Mouse (Mus musculus) forebrain, embryonic 16.5 days (tissue): Measurements from ENCODE around the gene Syndig1l. TPM values are rescaled to one million over a fixed set of nuclear protein-coding genes. Genes with fewer than 3 reads are reported as not detected.

Experiments
- ATAC-seq: fragments of 200-750 bp; cut with Nextera tagmentation; 2 replicates; pipeline ENCODE4 v1.8.0; 2017; ENCODE audit warnings: mild to moderate bottlenecking, moderate library complexity
- H3K27ac ChIP-seq: fragments of 300-500 bp; sonication (generic); 2 replicates; pipeline ENCODE4 v1.5.1; 2014; ENCODE audit warnings: low read length, control low read depth
- H3K27me3 ChIP-seq: fragments of 300-500 bp; sonication (generic); replicated peaks from 2 replicates; pipeline ENCODE4 v1.6.1; 2014; ENCODE audit warnings: low read length; ENCODE audit not compliant: control insufficient read depth, insufficient read depth
- H3K36me3 ChIP-seq: fragments of 300-500 bp; sonication (generic); 2 replicates; pipeline ENCODE4 v1.6.1; 2014; ENCODE audit not compliant: control insufficient read depth, insufficient read depth
- H3K4me1 ChIP-seq: fragments of 300-500 bp; sonication (generic); replicated peaks from 2 replicates; pipeline ENCODE4 v1.6.1; 2014; ENCODE audit warnings: low read length; ENCODE audit not compliant: control insufficient read depth, insufficient read depth
- H3K4me2 ChIP-seq: fragments of 300-500 bp; sonication (generic); 2 replicates; pipeline ENCODE4 v1.6.1; 2014; ENCODE audit warnings: mild to moderate bottlenecking, low read length, control low read depth
- H3K4me3 ChIP-seq: fragments of 300-500 bp; sonication (generic); replicated peaks from 2 replicates; pipeline ENCODE4 v1.5.1; 2014; ENCODE audit warnings: mild to moderate bottlenecking, low read length, control low read depth
- H3K9ac ChIP-seq: fragments of 300-500 bp; sonication (generic); replicated peaks from 2 replicates; pipeline ENCODE4 v1.6.1; 2014; ENCODE audit warnings: low read depth, low read length, control low read depth
- H3K9me3 ChIP-seq: fragments of 300-500 bp; sonication (generic); 2 replicates; pipeline ENCODE4 v1.6.1; 2016; ENCODE audit warnings: low read length; ENCODE audit not compliant: control insufficient read depth
- WGBS: fragments of 180-500 bp; shearing (Covaris S2); extraction: QIAGEN DNeasy Blood & Tissue Kit; methylation state at CpG from one replicate; pipeline ENCODE4 v1.1.7; 2014; 5-methylcytosine and 5-hydroxymethylcytosine counted together
- polyA plus RNA-seq: library from polyadenylated mRNA; unstranded; fragments of >200 nt; fragmentation: Nextera tagmentation; extraction: Ambion mirVana; gene quantifications from 2 replicates; pipeline ENCODE4 v1.2.1, GENCODE M21; 2015

Gene Syndig1l
- polyA plus RNA-seq, 1 experiment from 2014 or later = 3.4 TPM

DNA sequence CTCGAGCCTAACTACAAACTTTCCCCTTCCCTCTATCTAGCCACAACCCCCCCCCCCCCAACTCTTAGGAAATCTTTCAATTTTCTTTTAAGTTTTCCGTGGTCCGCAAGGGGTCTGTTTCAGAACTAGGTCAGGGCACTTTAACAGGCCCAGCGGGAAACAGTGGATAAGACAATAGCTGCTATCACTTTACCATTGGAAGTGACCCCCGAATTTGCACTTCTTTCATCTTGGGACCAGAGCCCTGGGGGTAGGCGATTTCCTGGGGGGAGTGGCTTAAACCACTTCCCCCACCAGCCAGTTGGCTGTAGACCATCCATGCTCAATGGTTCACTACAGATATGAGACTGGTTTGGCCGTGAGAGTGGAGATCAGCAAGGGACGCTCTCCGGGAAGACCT is 58.0 kb downstream of the Syndig1l start, which contains the start of gene Vrtn:
Vrtn (plus strand) TSS at position 366 of the 400 bp plus-strand sequence.
- peaks cover 34% of the 10 kb centered on the region for H3K27me3 ChIP-seq
- no peak for ATAC-seq
- no peak within 1 kb of the TSS for H3K4me2 ChIP-seq
- H3K9me3 ChIP-seq = no peaks in the 10 kb centered on the region
- no peaks in the 10 kb centered on the region; the same call in 1 of the 2 replicates for H3K4me1 ChIP-seq
- no peak within 1 kb of the TSS for H3K4me3 ChIP-seq
- 2% methylated on average over 9 of the region's 9 CpGs for WGBS
- no peak within 1 kb of the TSS for H3K9ac ChIP-seq
- H3K36me3 ChIP-seq = no peaks in the 10 kb centered on the region
- H3K27ac ChIP-seq = no peak within 1 kb of the TSS

- H3K27ac ChIP-seq = no peak overlapping the region
- 7% methylated on average over 6 of the region's 6 CpGs for WGBS
- H3K27me3 ChIP-seq = peaks cover 34% of the 10 kb centered on the region
- H3K9me3 ChIP-seq = no peaks in the 10 kb centered on the region
- no peak overlapping the region for H3K4me2 ChIP-seq
- no peak overlapping the region for H3K4me3 ChIP-seq
- ATAC-seq = no peak
- no peaks in the 10 kb centered on the region; the same call in 1 of the 2 replicates for H3K4me1 ChIP-seq
- H3K36me3 ChIP-seq = no peaks in the 10 kb centered on the region
- H3K9ac ChIP-seq = no peak overlapping the region
Measured at GRCm38 (mm10) chr12:84640253-84640652, 58.4 kb downstream of the Syndig1l start.

GRCm38 (mm10) chr12:84631867-84632266 is 66.8 kb downstream of the Syndig1l start:
- H3K9ac ChIP-seq = no peak overlapping the region
- no peaks in the 10 kb centered on the region for H3K27me3 ChIP-seq
- no peaks in the 10 kb centered on the region for H3K4me1 ChIP-seq
- H3K36me3 ChIP-seq = no peaks in the 10 kb centered on the region
- H3K4me2 ChIP-seq = no peak overlapping the region
- no peaks in the 10 kb centered on the region for H3K9me3 ChIP-seq
- WGBS = 55% methylated on average over 3 of the region's 3 CpGs
- no peak for ATAC-seq
- no peak overlapping the region for H3K27ac ChIP-seq
- no peak overlapping the region for H3K4me3 ChIP-seq

Other genes with a start within 250 kb of the Syndig1l start
- gene Aldh6a1, start 247.8 kb downstream of the Syndig1l start, polyA plus RNA-seq = 33.3 and 39.9 TPM in 2 replicates
- gene Lin52, start 247.4 kb downstream of the Syndig1l start, polyA plus RNA-seq = 40.3 and 41.4 TPM in 2 replicates
- 0.06 and 0.10 TPM in 2 replicates for gene Vsx2, start 129.1 kb downstream of the Syndig1l start, polyA plus RNA-seq
- 10.1 and 15.5 TPM in 2 replicates for gene Abcd4, start 81.4 kb downstream of the Syndig1l start, polyA plus RNA-seq
- 0.18 TPM in 1 of 2 replicates, not detected in the other for gene Vrtn, start 57.8 kb downstream of the Syndig1l start, polyA plus RNA-seq
- 76.8 and 80.8 TPM in 2 replicates for gene Npc2, start 74.3 kb upstream of the Syndig1l start, polyA plus RNA-seq
- 108 and 141 TPM in 2 replicates for gene Isca2, start 74.4 kb upstream of the Syndig1l start, polyA plus RNA-seq
- 0.30 and 0.37 TPM in 2 replicates for gene Ltbp2, start 177.7 kb upstream of the Syndig1l start, polyA plus RNA-seq